Mouse (Mus musculus): ENCODE measurements around the gene Jun. TPM values are rescaled to one million over a fixed set of nuclear protein-coding genes. Genes with fewer than 3 reads are reported as not detected.

Gene Jun
- total RNA-seq, 2 experiments from 2014 or later: 56.8 to 140 TPM

- DNase-seq (ENCODE audit: low spot score): no peak
Measured at GRCm38 (mm10) chr4:95038024-95038423, 14.0 kb downstream of the Jun start.

DNA sequence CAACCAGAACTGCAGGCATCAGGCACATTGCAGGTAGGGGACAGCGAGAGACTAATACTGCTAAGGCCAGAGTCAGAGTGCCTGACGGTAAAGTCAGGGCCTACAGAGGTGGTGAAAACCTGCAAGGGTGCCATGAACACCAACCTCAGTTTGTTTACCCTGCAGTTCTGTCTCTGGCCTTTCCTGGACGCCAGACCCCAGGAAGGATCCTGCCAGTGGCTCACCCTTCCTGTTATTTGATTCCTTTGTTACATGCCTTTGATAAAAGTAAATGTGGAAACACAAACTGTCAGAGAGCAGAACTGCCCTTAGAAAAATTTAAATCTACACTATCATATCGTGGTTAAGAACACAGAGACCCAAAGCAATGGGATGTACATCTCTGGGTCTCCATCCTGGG lies 20.9 kb downstream of the Jun start:
- no peak for DNase-seq (ENCODE audit: low spot score)

GRCm38 (mm10) chr4:95025847-95026600 lies 26.0 kb downstream of the Jun start:
- no peak for DNase-seq (ENCODE audit: low spot score)

GRCm38 (mm10) chr4:95023350-95023953 lies 28.6 kb downstream of the Jun start:
- no peak for DNase-seq (ENCODE audit: low spot score)

GRCm38 (mm10) chr4:95021649-95022637 lies 30.1 kb downstream of the Jun start:
- no peak for DNase-seq (ENCODE audit: low spot score)

DNA sequence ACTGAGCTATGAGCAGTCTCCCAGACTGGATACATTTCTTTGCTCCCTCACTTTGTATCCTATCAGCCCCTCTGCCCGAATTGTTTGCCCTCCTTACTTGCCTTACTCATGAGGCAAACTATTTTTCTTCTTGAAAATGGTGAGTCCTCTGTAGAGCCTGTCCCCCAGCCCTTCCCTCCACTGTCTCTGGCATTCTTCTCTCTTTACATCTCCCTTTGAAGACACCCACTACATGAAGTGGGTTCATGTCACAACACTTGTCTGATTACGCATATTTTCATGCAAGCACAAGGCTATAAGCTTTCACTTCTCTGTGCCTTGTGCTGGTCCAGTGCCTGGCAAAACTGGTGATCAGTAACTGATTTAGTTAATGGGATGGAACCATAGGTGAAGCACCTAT lies 31.8 kb downstream of the Jun start:
- DNase-seq (ENCODE audit: low spot score): no peak

DNA sequence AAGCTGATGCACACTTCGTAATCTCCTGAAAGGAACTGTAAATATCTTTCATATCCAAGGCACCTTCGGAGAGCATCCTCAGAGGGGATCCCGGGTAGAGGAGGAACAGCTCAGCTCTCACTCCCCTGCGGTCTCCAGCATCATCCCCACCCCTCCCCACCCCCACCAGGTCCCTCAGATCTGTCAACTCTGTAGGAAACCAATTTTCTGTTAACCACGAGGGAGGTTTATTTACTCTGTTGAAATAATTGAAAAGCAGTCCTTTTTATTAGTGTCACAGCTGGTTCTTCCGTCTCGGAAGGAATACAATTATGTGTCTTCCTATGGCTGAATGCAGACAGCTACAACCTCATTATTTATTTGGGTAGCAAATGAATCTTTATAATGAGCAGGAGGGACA lies 33.8 kb downstream of the Jun start:
- DNase-seq (ENCODE audit: low spot score): no peak

DNA sequence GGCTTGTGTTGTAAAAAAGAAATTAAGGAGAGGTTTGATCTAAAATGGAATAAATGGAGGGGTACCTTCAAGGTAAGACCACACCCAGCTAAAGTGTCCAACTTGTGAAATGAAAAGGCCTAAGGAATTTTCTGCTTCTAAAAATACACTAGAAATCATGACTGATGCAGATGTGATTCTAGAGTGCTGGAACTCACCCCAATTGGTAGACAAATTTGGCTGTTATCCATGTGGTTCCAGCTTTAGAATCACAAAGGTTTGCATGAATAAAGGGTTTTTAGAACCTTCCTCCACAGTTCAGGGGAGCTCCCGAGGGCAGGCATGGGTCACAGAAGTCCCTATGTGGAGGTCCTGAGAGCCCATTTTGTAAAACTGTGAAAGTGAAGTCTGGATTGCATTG lies 39.3 kb downstream of the Jun start:
- DNase-seq (ENCODE audit: low spot score): no peak

DNA sequence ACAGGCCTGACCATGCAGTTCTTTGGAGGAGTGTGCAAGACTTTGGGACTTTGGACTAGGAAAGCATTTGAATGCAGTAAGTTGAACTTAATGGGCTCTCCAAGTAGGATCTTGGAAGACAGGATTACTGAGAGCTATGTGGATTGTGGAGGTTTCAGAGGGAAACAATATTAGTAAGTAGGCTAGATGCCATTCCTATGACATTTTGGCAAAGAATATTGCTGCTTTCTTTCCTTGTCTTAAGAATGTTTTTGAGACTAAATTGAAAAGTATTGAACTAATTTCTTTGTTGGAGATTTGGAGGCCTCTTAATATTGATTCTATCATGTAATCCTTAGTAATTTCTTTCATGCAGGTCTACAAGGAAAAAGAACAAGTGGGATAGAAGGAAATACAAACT lies 39.8 kb downstream of the Jun start:
- DNase-seq (ENCODE audit: low spot score): no peak

GRCm38 (mm10) chr4:95008175-95009057 lies 43.6 kb downstream of the Jun start:
- DNase-seq (ENCODE audit: low spot score): peak; percentile 82

- no peak for DNase-seq (ENCODE audit: low spot score)
Measured at GRCm38 (mm10) chr4:95007759-95008158, 44.3 kb downstream of the Jun start.

DNA sequence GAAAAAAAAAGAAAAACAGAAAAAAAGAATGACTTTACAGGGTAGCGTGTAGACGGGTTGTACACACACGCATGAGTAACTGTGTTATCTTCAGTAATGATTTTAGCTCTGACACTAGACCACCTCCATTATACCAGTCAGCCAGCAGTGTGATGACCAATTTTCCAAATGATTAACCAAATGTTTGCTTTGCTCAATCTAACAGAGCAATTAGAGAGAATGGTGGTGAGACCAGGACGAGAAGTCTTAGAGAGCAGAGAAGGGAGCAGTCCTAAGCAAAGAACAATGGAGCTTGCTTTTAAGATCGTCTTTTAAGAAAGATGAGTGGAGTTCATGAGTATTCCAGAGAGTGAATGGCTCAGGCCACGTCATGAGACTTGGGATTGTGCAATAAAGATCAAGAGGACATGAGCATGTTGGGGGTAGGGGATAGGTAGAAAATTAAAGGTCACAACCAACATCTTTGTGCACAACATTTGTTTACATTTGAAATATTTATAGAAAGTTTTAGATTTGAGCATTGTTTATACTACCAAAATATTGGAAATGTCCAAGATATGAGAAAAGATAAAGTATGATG lies 46.7 kb downstream of the Jun start:
- DNase-seq (ENCODE audit: low spot score): no peak

DNA sequence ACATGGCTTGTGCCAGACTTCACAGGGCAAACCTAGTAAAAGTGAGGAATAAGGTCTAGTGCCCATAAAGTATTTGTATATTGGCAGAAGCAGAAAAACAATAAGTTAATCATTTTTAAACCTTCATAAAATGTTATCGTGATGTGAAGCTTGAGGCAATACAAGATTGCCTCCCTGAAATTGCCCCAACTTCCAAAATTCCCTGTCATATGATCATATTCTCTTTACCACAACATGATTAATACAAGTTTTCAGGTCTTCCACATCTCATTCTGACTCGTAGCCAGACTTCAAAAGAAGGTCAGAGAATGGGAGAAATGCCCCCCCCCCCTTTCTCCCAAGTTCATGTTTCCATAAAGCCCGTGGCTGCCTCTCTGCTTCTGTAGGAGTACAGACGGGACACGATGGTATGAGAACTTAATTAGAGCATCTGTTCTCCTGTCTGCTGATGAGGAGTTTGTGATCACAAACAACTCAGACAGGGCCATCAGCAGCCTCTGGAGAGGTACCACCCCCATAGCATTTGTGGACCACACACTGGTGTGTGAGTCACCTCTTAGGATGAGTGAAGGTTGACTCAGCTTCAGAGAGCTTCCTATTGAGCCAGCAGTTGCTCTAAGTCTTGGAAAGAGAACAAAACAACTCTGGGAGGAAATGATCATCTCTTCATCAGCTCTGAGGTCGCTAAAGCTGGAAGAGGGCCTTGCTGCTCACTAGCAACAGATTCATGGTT lies 50.8 kb downstream of the Jun start:
- no peak for DNase-seq (ENCODE audit: low spot score)

DNA sequence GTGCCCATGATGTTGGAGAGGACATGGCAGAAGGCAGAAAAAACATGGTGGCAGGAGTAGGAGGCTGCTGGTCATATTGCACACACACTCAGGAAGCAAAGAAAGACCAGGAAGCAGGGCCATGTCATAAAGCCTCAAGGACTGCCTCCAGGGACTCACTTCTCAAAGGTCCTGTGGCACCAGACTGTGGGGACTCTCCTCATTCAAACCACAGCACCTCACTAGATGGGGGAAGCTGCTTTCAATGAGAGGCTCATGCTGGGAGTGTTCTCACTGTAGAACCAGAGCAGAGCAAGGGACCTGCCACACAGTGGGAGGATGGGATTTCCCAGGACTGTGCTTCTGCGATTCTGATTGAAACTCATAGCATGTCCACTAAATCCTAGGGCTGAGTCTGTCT lies 51.9 kb downstream of the Jun start:
- DNase-seq (ENCODE audit: low spot score): no peak

DNA sequence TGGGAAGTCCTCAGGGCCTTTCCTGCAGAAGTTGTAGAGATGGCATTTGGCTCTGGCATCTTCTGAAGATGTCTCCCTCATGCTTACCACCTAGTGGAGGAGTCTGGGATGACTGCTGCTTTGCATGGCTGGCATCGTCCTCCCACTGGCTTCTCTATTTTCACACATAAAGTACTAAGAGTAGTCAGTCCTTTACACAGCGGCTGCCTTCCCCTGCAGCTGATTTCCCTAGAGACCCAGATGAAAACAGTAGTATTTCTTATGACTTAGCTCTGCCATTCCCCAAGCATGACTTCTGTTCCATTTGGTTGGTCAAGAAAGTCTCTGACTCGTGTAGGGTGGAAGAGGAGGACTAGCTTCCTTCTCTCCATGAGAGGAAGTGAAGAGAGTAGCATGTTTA lies 52.8 kb downstream of the Jun start:
- no peak for DNase-seq (ENCODE audit: low spot score)

Other genes with a start within 250 kb of the Jun start
- gene Eqtn, start 123.4 kb downstream of the Jun start, total RNA-seq (2021): under 1 TPM; 0.43 to 0.62 TPM
- gene Mysm1, start 73.1 kb downstream of the Jun start, total RNA-seq (2021): 1 to 10 TPM; 6.6 to 8.5 TPM